Mouse (Mus musculus) stomach, embryonic 15.5 days (tissue): ENCODE measurements around the gene Zfp536. TPM values are rescaled to one million over a fixed set of nuclear protein-coding genes. Genes with fewer than 3 reads are reported as not detected.

Experiments
- ATAC-seq: fragments of 200-750 bp; cut with Nextera tagmentation; 2 replicates; pipeline ENCODE4 v1.8.0; 2017; ENCODE audit warnings: low read depth, moderate number of reproducible peaks, moderate TSS enrichment; ENCODE audit not compliant: insufficient read depth, low FRiP score
- H3K27ac ChIP-seq: fragments of 300-500 bp; sonication (generic); 2 replicates; pipeline ENCODE4 v1.5.1; 2015; ENCODE audit warnings: mild to moderate bottlenecking, inconsistent platforms
- H3K27me3 ChIP-seq: fragments of 300-500 bp; sonication (generic); replicated peaks from 2 replicates; pipeline ENCODE4 v1.6.1; 2015; ENCODE audit warnings: inconsistent platforms
- H3K36me3 ChIP-seq: fragments of 300-500 bp; sonication (generic); 2 replicates; pipeline ENCODE4 v1.6.1; 2015; ENCODE audit warnings: inconsistent platforms
- H3K4me1 ChIP-seq: fragments of 300-500 bp; sonication (generic); 2 replicates; pipeline ENCODE4 v1.6.1; 2015; ENCODE audit warnings: inconsistent platforms
- H3K4me2 ChIP-seq: fragments of 300-500 bp; sonication (generic); 2 replicates; pipeline ENCODE4 v1.6.1; 2015; ENCODE audit warnings: mild to moderate bottlenecking, inconsistent platforms
- H3K4me3 ChIP-seq: fragments of 300-500 bp; sonication (generic); replicated peaks from 2 replicates; pipeline ENCODE4 v1.5.1; 2015; ENCODE audit warnings: inconsistent platforms
- H3K9ac ChIP-seq: fragments of 300-500 bp; sonication (generic); 2 replicates; pipeline ENCODE4 v1.6.1; 2015; ENCODE audit warnings: inconsistent platforms
- H3K9me3 ChIP-seq: fragments of 300-500 bp; sonication (generic); 2 replicates; pipeline ENCODE4 v1.6.1; 2016; ENCODE audit warnings: inconsistent platforms
- WGBS: fragments of 180-500 bp; shearing (Covaris S2); methylation state at CpG from one replicate; pipeline ENCODE4 v1.1.7; 2015; 5-methylcytosine and 5-hydroxymethylcytosine counted together
- polyA plus RNA-seq: library from polyadenylated mRNA; unstranded; fragments of >200 nt; fragmentation: Nextera tagmentation; extraction: Ambion mirVana; gene quantifications from 2 replicates; pipeline ENCODE4 v1.2.1, GENCODE M21; 2015

The Zfp536 gene
- polyA plus RNA-seq, 1 experiment from 2014 or later, result 14.0 TPM

- no peaks in the 10 kb centered on the region for H3K4me1 ChIP-seq
- H3K9ac ChIP-seq, result no peak overlapping the region
- ATAC-seq, result no peak
- no peak overlapping the region for H3K4me3 ChIP-seq
- 84% methylated on average over 13 of the region's 13 CpGs for WGBS
- no peak overlapping the region for H3K4me2 ChIP-seq
- no peaks in the 10 kb centered on the region for H3K9me3 ChIP-seq
- no peak overlapping the region for H3K27ac ChIP-seq
- H3K27me3 ChIP-seq, result no peaks in the 10 kb centered on the region
- no peaks in the 10 kb centered on the region for H3K36me3 ChIP-seq
Observed at GRCm38 (mm10) chr7:37586694-37587093, 186.7 kb downstream of the Zfp536 start.

GRCm38 (mm10) chr7:37581262-37581661 is 192.2 kb downstream of the Zfp536 start:
- Histone ChIP-seq H3K27me3 (no peaks in the 10 kb centered on the region), H3K27ac (no peak overlapping the region), H3K9ac (no peak overlapping the region), H3K9me3 (no peaks in the 10 kb centered on the region), H3K36me3 (no peaks in the 10 kb centered on the region), H3K4me2 (no peak overlapping the region), H3K4me3 (no peak overlapping the region), H3K4me1 (no peaks in the 10 kb centered on the region)
- 84% methylated on average over 3 of the region's 3 CpGs for WGBS
- ATAC-seq, result no peak

GRCm38 (mm10) chr7:37580554-37580953 is 192.9 kb downstream of the Zfp536 start:
- Histone ChIP-seq H3K27me3 (no peaks in the 10 kb centered on the region), H3K4me3 (no peak overlapping the region), H3K9me3 (no peaks in the 10 kb centered on the region), H3K4me1 (no peaks in the 10 kb centered on the region), H3K4me2 (no peak overlapping the region), H3K9ac (no peak overlapping the region), H3K36me3 (no peaks in the 10 kb centered on the region), H3K27ac (no peak overlapping the region)
- 30% methylated on average over 5 of the region's 5 CpGs for WGBS
- ATAC-seq, result no peak

DNA sequence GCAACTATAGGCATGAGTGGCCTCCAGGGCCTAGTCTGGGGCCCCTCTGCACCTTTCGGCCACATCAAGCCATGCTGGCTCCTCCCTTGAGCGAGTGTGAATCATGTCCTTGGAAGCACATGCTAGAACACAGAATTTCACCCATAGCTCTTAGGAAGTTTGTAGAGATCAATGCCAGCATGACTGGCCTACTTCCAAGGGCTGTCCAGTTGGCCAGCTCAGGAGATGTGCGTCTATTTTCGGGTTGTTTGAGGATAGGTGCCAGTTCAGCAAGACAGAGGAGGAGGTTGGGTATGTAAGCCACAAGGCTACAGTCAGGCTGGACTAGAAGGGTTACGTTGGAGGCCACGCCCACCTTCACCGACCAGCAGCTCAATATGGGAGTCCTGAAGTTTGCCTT is 201.4 kb downstream of the Zfp536 start:
- Histone ChIP-seq H3K9ac (no peak overlapping the region), H3K27ac (no peak overlapping the region), H3K27me3 (no peaks in the 10 kb centered on the region), H3K36me3 (no peaks in the 10 kb centered on the region), H3K4me3 (no peak overlapping the region), H3K4me2 (no peak overlapping the region), H3K4me1 (no peaks in the 10 kb centered on the region), H3K9me3 (no peaks in the 10 kb centered on the region)
- WGBS, result 81% methylated on average over 7 of the region's 7 CpGs
- no peak for ATAC-seq

DNA sequence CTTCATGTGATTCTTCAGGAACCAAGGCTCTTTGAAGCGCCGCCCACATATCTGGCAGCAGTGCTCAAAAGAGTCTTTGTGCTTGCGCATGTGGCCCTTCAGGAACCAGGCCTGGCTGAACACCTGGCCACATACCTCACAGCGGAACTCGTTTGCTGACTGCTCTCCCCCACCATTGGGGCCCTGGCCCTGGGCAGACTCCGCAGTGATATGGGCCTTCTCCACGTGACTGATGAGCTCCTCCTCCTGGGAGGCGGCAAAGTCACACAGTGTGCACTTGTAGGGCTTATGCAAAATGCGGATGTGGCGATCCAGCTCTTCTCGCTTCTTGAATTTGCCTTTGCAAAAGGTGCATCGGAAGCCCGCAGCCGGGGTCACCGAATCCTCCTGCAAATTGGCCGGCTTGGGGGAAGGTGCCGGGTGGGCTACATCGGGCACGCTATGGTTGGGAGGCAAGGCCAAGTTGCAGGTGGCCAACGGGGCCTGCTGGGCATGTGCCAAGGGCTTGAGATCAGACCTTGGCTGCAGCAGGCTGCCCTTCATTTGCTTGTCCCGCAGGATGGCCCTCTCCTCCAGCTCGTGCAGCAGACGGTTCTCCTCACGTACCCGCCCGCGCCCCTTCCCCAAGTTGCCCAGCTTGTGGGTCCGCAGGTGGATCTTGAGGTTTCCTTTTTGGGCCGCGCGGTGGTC is 204.5 kb downstream of the Zfp536 start:
- H3K9me3 ChIP-seq, result no peaks in the 10 kb centered on the region
- H3K27ac ChIP-seq, result no peak overlapping the region
- H3K4me3 ChIP-seq, result no peak overlapping the region
- no peaks in the 10 kb centered on the region for H3K27me3 ChIP-seq
- peak; percentile 73; the same call in 1 of the 2 replicates for ATAC-seq
- H3K9ac ChIP-seq, result no peak overlapping the region
- no peak overlapping the region for H3K4me2 ChIP-seq
- peaks cover 4% of the 10 kb centered on the region for H3K4me1 ChIP-seq
- 74% methylated on average over 31 of the region's 31 CpGs for WGBS
- no peaks in the 10 kb centered on the region for H3K36me3 ChIP-seq

DNA sequence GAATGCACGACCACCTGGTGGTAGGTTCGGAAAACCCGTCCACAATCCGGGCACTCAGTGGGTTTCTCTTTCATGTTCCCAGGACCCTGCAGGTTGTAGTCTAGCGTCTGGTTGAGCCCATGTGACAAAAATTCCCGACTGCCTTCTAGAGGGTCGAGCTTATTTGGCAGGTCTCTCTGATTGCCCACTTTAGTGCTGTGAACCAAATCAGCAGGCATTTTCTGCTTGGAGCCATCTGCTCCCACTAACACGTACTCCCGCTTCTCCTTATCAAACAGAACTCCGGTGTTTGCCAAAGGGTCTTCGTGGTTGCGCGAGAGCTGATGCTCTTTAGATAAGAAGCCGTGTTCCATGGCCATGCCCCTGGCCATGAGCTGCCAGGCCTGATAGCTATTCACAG is 205.4 kb downstream of the Zfp536 start:
- no peak overlapping the region for H3K27ac ChIP-seq
- no peak for ATAC-seq
- no peak overlapping the region for H3K9ac ChIP-seq
- no peaks in the 10 kb centered on the region for H3K36me3 ChIP-seq
- H3K27me3 ChIP-seq, result no peaks in the 10 kb centered on the region
- no peak overlapping the region for H3K4me2 ChIP-seq
- H3K9me3 ChIP-seq, result no peaks in the 10 kb centered on the region
- no peak overlapping the region for H3K4me3 ChIP-seq
- 74% methylated on average over 14 of the region's 14 CpGs for WGBS
- H3K4me1 ChIP-seq, result peaks cover 8% of the 10 kb centered on the region

GRCm38 (mm10) chr7:37566019-37566418 is 207.4 kb downstream of the Zfp536 start:
- H3K36me3 ChIP-seq, result no peaks in the 10 kb centered on the region
- H3K9me3 ChIP-seq, result no peaks in the 10 kb centered on the region
- peaks cover 8% of the 10 kb centered on the region for H3K4me1 ChIP-seq
- 16% methylated on average over 9 of the region's 9 CpGs for whole genome bisulfite sequencing
- no peak overlapping the region for H3K4me3 ChIP-seq
- peak overlapping the region; percentile 22; the same call in 1 of the 2 replicates for H3K4me2 ChIP-seq
- 0 out of 2 replicates have a peak overlapping the region, but pooled peaks have one; percentile 37 for H3K27ac ChIP-seq
- no peak for ATAC-seq
- no peak overlapping the region for H3K9ac ChIP-seq
- H3K27me3 ChIP-seq, result no peaks in the 10 kb centered on the region

DNA sequence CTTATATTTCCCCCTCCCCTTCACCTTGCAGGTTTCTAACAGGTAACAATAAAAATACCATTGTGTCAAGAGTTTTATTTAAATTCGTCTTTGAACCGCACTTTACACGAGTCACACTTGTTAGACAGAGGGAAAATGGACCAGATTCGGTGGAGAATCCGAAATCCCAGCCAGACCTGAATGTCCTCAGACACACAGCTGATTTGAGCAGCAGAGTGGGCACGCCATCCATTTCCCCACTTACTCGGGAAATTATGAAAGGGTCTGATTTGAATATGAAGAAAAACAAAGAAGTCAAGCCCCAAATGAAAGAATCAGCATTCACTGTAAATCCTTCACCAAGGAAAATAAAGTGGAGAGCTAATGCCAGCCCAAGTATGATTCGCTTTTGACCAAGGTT is 208.1 kb downstream of the Zfp536 start:
- H3K4me2 ChIP-seq, result no peak overlapping the region
- H3K9ac ChIP-seq, result no peak overlapping the region
- no peaks in the 10 kb centered on the region for H3K36me3 ChIP-seq
- no peak overlapping the region for H3K4me3 ChIP-seq
- no peaks in the 10 kb centered on the region for H3K27me3 ChIP-seq
- 74% methylated on average over 8 of the region's 8 CpGs for WGBS
- ATAC-seq, result no peak
- H3K9me3 ChIP-seq, result no peaks in the 10 kb centered on the region
- H3K27ac ChIP-seq, result 0 out of 2 replicates have a peak overlapping the region, but pooled peaks have one; percentile 37
- H3K4me1 ChIP-seq, result peaks cover 8% of the 10 kb centered on the region

DNA sequence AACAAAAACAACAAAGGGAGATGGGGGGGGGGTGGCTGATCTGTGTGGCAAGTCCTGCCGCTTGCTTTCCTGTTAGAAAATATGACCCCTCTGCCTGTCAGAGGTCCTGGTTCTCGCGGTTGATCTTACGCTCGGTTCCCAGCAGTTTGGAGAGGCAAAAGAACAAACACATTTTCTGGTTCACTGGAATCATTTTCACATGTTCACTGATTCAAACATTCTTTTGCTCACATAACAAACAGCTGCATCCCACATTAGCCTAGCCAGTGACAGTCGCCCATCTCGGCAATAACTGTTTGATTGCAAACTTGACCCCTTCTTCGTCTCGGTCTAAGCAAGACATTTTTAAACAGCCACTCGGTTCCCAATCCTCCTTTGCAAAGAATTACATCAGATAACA is 208.8 kb downstream of the Zfp536 start:
- 36% methylated on average over 10 of the region's 10 CpGs for WGBS
- Histone ChIP-seq H3K4me1 (peaks cover 8% of the 10 kb centered on the region), H3K9me3 (no peaks in the 10 kb centered on the region), H3K27ac (peak overlapping the region; percentile 45; the same call in 1 of the 2 replicates), H3K4me2 (peak overlapping the region; percentile 13; the same call in 1 of the 2 replicates), H3K4me3 (no peak overlapping the region), H3K27me3 (no peaks in the 10 kb centered on the region), H3K9ac (no peak overlapping the region), H3K36me3 (no peaks in the 10 kb centered on the region)
- ATAC-seq, result no peak

DNA sequence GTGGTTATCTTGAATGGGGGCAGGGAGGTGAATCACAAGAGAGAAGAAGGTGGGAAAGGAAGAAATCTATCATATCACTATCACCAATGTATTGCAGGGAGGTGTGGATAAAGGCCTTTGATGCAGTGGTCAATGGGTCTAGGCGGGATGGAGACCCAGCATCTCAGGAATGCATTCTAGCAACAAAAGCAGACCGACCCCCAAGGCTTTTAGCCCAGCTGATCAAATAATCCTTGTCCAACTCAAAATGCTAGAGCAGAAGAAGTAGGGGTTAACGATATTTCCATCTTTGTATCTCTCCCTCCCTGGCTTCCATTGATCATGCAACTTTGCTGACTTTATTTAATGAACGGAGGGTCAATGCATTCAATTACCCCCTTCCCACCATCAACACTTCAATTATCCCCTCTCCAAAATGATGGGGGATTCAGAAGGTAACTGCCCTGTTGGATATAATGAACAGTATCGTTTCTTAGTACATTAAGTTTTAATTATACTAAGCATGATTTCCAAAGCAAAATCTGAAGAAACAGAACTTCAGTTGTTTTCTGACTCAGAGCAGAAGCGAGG is 209.5 kb downstream of the Zfp536 start:
- Histone ChIP-seq H3K9me3 (no peaks in the 10 kb centered on the region), H3K9ac (no peak overlapping the region), H3K4me2 (peak overlapping the region; percentile 13; the same call in 1 of the 2 replicates), H3K27me3 (no peaks in the 10 kb centered on the region), H3K36me3 (no peaks in the 10 kb centered on the region), H3K4me3 (no peak overlapping the region), H3K27ac (peak overlapping the region; percentile 45; the same call in 1 of the 2 replicates), H3K4me1 (peaks cover 8% of the 10 kb centered on the region)
- 61% methylated on average over 6 of the region's 6 CpGs for WGBS
- no peak for ATAC-seq

DNA sequence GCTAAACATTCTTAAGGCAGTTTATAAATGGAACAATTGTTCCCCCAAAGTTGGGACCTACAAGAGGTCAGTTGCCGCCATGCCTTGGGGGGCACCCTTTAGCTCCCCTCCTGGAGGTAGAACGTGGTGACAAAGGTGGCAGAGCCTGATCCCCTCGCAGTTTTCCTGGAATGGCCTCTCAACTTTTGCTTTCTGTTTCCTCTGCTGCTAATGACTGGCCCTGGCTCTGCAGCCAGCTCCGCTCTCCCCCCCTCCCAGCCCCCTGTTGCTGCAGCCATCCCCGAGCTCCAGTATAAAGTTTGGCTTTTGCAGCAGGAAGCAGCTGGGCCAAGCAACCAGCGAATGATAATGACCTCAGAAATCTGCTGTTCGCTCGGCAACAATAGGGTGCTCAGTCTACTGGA is 210.3 kb downstream of the Zfp536 start:
- H3K4me1 ChIP-seq, result peaks cover 8% of the 10 kb centered on the region
- peak overlapping the region; percentile 84 for H3K27ac ChIP-seq
- ATAC-seq, result peak; percentile 51; the same call in 1 of the 2 replicates
- no peaks in the 10 kb centered on the region for H3K36me3 ChIP-seq
- peak overlapping the region; percentile 55 for H3K4me2 ChIP-seq
- 9% methylated on average over 8 of the region's 8 CpGs for WGBS
- H3K9ac ChIP-seq, result no peak overlapping the region
- H3K4me3 ChIP-seq, result peak overlapping the region; percentile 26
- no peaks in the 10 kb centered on the region for H3K9me3 ChIP-seq
- no peaks in the 10 kb centered on the region for H3K27me3 ChIP-seq

- H3K27me3 ChIP-seq, result no peaks in the 10 kb centered on the region
- no peak overlapping the region for H3K9ac ChIP-seq
- H3K36me3 ChIP-seq, result no peaks in the 10 kb centered on the region
- H3K4me3 ChIP-seq, result no peak overlapping the region
- WGBS, result 44% methylated on average over 7 of the region's 7 CpGs
- peak overlapping the region; percentile 55; the same call in 1 of the 2 replicates for H3K4me2 ChIP-seq
- peaks cover 8% of the 10 kb centered on the region for H3K4me1 ChIP-seq
- no peak for ATAC-seq
- H3K27ac ChIP-seq, result peak overlapping the region; percentile 84; the same call in 1 of the 2 replicates
- no peaks in the 10 kb centered on the region for H3K9me3 ChIP-seq
Observed at GRCm38 (mm10) chr7:37562505-37562904, 210.9 kb downstream of the Zfp536 start.
